ENCODE assay signal across 6 mouse cellular contexts in genomic region chr7:113045613-113046159, GRCm38 (mm10).
ATAC-seq and TF ChIP-seq lines count a peak whose summit lies in the region.
"Not testable (repeated sequence)": the region's sequence is repeated elsewhere in the genome, so short reads cannot be mapped to it uniquely, and the experiment has no call there.

No protein-coding gene starts in this region.

- H3K4me1 ChIP-seq in ES-Bruce4 (ENCODE audit: control insufficient read depth, insufficient read depth, low read length); intestine, postnatal 0 days (replicated peaks; ENCODE audit: control insufficient read depth, insufficient read depth, low read length): not testable (repeated sequence)
- peaks cover 11% of the 10 kb centered on the region; the same call in 1 of the 2 replicates for H3K4me1 ChIP-seq in lung, embryonic 15.5 days

- not testable (repeated sequence) for H3K9me3 ChIP-seq in ES-Bruce4 (replicated peaks; ENCODE audit: control insufficient read depth, insufficient read depth, low read length, poor library complexity, severe bottlenecking); intestine, postnatal 0 days (ENCODE audit: control insufficient read depth); lung, embryonic 15.5 days

- peak overlapping the region; percentile 50 for H3K4me3 ChIP-seq in ES-Bruce4 (ENCODE audit: low read depth, low read length)
- not testable (repeated sequence) for H3K4me3 ChIP-seq in intestine, postnatal 0 days (ENCODE audit: low read depth, low read length); lung, embryonic 15.5 days

- H3K9ac ChIP-seq in ES-Bruce4 (ENCODE audit: low read depth, poor library complexity, severe bottlenecking); intestine, postnatal 0 days (ENCODE audit: low read depth, low read length); lung, embryonic 15.5 days: not testable (repeated sequence)

- not testable (repeated sequence) for H3K27ac ChIP-seq in ES-Bruce4 (ENCODE audit: insufficient read depth, low read length); intestine, postnatal 0 days (ENCODE audit: low read depth, low read length)
- H3K27ac ChIP-seq in lung, embryonic 15.5 days = 0 out of 2 replicates have a peak overlapping the region, but pooled peaks have one; percentile 13

- H3K36me3 ChIP-seq in ES-Bruce4 (ENCODE audit: control insufficient read depth, insufficient read depth, low read length, poor library complexity, severe bottlenecking); intestine, postnatal 0 days (ENCODE audit: control insufficient read depth, insufficient read depth); lung, embryonic 15.5 days: not testable (repeated sequence)

- ATAC-seq in common myeloid progenitor, adult 5-6 weeks (replicated peaks; ENCODE audit: low read depth, poor library complexity, severe bottlenecking) = peak; percentile 82
- ATAC-seq in hematopoietic stem cell, adult 5-6 weeks (replicated peaks in 1 of 2; ENCODE audit: insufficient read depth in 1 of 2, low FRiP score in 2 of 2, low TSS enrichment in 1 of 2, low read depth in 1 of 2, poor library complexity in 2 of 2, severe bottlenecking in 2 of 2) = peak; percentile 55 to 85; a peak in 2 of 4 replicates
- peak; percentile 29; the same call in 1 of the 2 replicates for ATAC-seq in intestine, postnatal 0 days
- not testable (repeated sequence) for ATAC-seq in lung, embryonic 15.5 days (ENCODE audit: borderline replicate concordance, extremely low read depth, low FRiP score, low TSS enrichment)
- peak; percentile 96 for ATAC-seq in megakaryocyte progenitor cell, adult 5-6 weeks (replicated peaks; ENCODE audit: poor library complexity)

- not testable (repeated sequence) for TF ChIP-seq CTCF in ES-Bruce4 (IDR thresholded peaks at IDR 0.05; ENCODE audit: low read depth, low read length); intestine, postnatal 0 days (IDR thresholded peaks at IDR 0.05; ENCODE audit: low read depth)

- not testable (repeated sequence) for H3K4me2 ChIP-seq in intestine, postnatal 0 days (replicated peaks; ENCODE audit: low read depth); lung, embryonic 15.5 days

- H3K27me3 ChIP-seq in ES-Bruce4 (ENCODE audit: control insufficient read depth, insufficient read depth, low read length, poor library complexity, severe bottlenecking); intestine, postnatal 0 days (replicated peaks; ENCODE audit: control insufficient read depth, insufficient read depth, low read length); lung, embryonic 15.5 days: not testable (repeated sequence)

- not testable (repeated sequence) for TF ChIP-seq POLR2A in ES-Bruce4 (IDR thresholded peaks at IDR 0.05; ENCODE audit: insufficient read depth, low read length)

- peak; percentile 69; the same call in 1 of the 2 replicates for TF ChIP-seq EP300 in ES-Bruce4 (IDR thresholded peaks at IDR 0.05; ENCODE audit: insufficient read depth, low read depth, low read length)

- 33% methylated on average over 7 of the region's 8 CpGs for WGBS in intestine, postnatal 0 days
- whole genome bisulfite sequencing in lung, embryonic 15.5 days = 57% methylated on average over 7 of the region's 8 CpGs
